20 mouse cellular contexts compared by ENCODE assay signal in genomic region chr11:108039761-108040160, GRCm38 (mm10).
"Had no signal": no experiment of that assay in that cellular context is flagged by ENCODE, and none has a peak within 500 bp of the region (broad histone marks: within the 10 kb centered on the region; RNA-seq: fewer than 3 reads in every experiment).

No protein-coding gene starts in this region.

- H3K9ac ChIP-seq: limb, embryonic 12.5 days; limb, embryonic 15.5 days; liver, embryonic 12.5 days; liver, embryonic 15.5 days; lung, embryonic 15.5 days; midbrain, embryonic 12.5 days; midbrain, embryonic 15.5 days; neural tube, embryonic 12.5 days; neural tube, embryonic 15.5 days; stomach, embryonic 15.5 days had no signal

- DNase-seq: kidney, adult 2 months; kidney, postnatal 10 days; kidney, postnatal 36 days; lung, adult 18-20 months; lung, postnatal 14 days; retina, postnatal 1 day; right cerebral cortex, postnatal 25 days; spleen, adult 18-20 months; thymus, postnatal 25 days had no signal

- H3K9me3 ChIP-seq: limb, embryonic 12.5 days; limb, embryonic 15.5 days; liver, embryonic 12.5 days; liver, embryonic 15.5 days; lung, embryonic 15.5 days; midbrain, embryonic 12.5 days; midbrain, embryonic 15.5 days; neural tube, embryonic 12.5 days; neural tube, embryonic 15.5 days; stomach, embryonic 15.5 days had no signal

- H3K4me1 ChIP-seq: liver, embryonic 12.5 days; liver, embryonic 15.5 days; lung, embryonic 15.5 days; stomach, embryonic 15.5 days had no signal

- H3K4me3 ChIP-seq: left cerebral cortex, adult 2 months; limb, embryonic 12.5 days; limb, embryonic 15.5 days; liver, embryonic 12.5 days; liver, embryonic 15.5 days; lung, embryonic 15.5 days; midbrain, embryonic 12.5 days; midbrain, embryonic 15.5 days; neural tube, embryonic 12.5 days; neural tube, embryonic 15.5 days; stomach, embryonic 15.5 days had no signal

- H3K27ac ChIP-seq: left cerebral cortex, adult 2 months; limb, embryonic 12.5 days; limb, embryonic 15.5 days; liver, embryonic 12.5 days; liver, embryonic 15.5 days; lung, embryonic 15.5 days; midbrain, embryonic 12.5 days; midbrain, embryonic 15.5 days; neural tube, embryonic 12.5 days; neural tube, embryonic 15.5 days; stomach, embryonic 15.5 days had no signal

- H3K4me2 ChIP-seq: limb, embryonic 12.5 days; limb, embryonic 15.5 days; liver, embryonic 12.5 days; liver, embryonic 15.5 days; lung, embryonic 15.5 days; midbrain, embryonic 12.5 days; midbrain, embryonic 15.5 days; neural tube, embryonic 12.5 days; neural tube, embryonic 15.5 days; stomach, embryonic 15.5 days had no signal

- ATAC-seq: liver, embryonic 12.5 days; midbrain, embryonic 15.5 days had no signal

- H3K27me3 ChIP-seq: limb, embryonic 12.5 days; limb, embryonic 15.5 days; liver, embryonic 12.5 days; liver, embryonic 15.5 days; lung, embryonic 15.5 days; midbrain, embryonic 15.5 days; neural tube, embryonic 12.5 days; neural tube, embryonic 15.5 days; stomach, embryonic 15.5 days had no signal

- H3K36me3 ChIP-seq: limb, embryonic 12.5 days; limb, embryonic 15.5 days; liver, embryonic 12.5 days; liver, embryonic 15.5 days; lung, embryonic 15.5 days; midbrain, embryonic 12.5 days; midbrain, embryonic 15.5 days; neural tube, embryonic 12.5 days; neural tube, embryonic 15.5 days; stomach, embryonic 15.5 days had no signal
